Comparison of ENCODE assay signal across 10 mouse cellular contexts in genomic region chr9:21847926-21848325, GRCm38 (mm10). TPM values are rescaled to one million over a fixed set of nuclear protein-coding genes. Genes with fewer than 3 reads are reported as not detected.
DNase-seq lines count a peak whose midpoint lies in the region; ATAC-seq lines count a peak whose summit lies in the region.
"Had no signal": no experiment of that assay in that cellular context is flagged by ENCODE, and none has a peak within 500 bp of the region (broad histone marks: within the 10 kb centered on the region; RNA-seq: fewer than 3 reads in every experiment).

No protein-coding gene starts in this region.

- H3K4me3 ChIP-seq in heart, embryonic 15.5 days, result no peak overlapping the region; the same call in 1 of the 2 replicates
- H3K4me3 ChIP-seq in neural tube, embryonic 11.5 days (ENCODE audit: low read depth, low read length), result no peak overlapping the region
- H3K4me3 ChIP-seq in limb, embryonic 13.5 days, result no peak overlapping the region; the same call in 1 of the 2 replicates

- H3K9me3 ChIP-seq in heart, embryonic 15.5 days (replicated peaks), result no peaks in the 10 kb centered on the region
- H3K9me3 ChIP-seq in neural tube, embryonic 11.5 days (ENCODE audit: control insufficient read depth, low read length), result no peaks in the 10 kb centered on the region
- H3K9me3 ChIP-seq in limb, embryonic 13.5 days, result no peaks in the 10 kb centered on the region
- H3K9me3 ChIP-seq: G1E had no signal

- ATAC-seq in heart, embryonic 15.5 days (replicated peaks; ENCODE audit: insufficient number of reproducible peaks, insufficient read depth, low FRiP score, low read depth), result no peak
- no peak for ATAC-seq in neural tube, embryonic 11.5 days (ENCODE audit: insufficient read depth, low FRiP score, low TSS enrichment)
- ATAC-seq in limb, embryonic 13.5 days (ENCODE audit: low FRiP score, low read depth), result no peak

- 48% methylated on average over 10 of the region's 10 CpGs for WGBS in heart, embryonic 15.5 days
- WGBS in neural tube, embryonic 11.5 days, result 32% methylated on average over 10 of the region's 10 CpGs
- 30% methylated on average over 10 of the region's 10 CpGs for WGBS in limb, embryonic 13.5 days

- no peaks in the 10 kb centered on the region for H3K27me3 ChIP-seq in heart, embryonic 15.5 days
- no peaks in the 10 kb centered on the region for H3K27me3 ChIP-seq in neural tube, embryonic 11.5 days (ENCODE audit: control insufficient read depth, insufficient read depth, low read length)
- no peaks in the 10 kb centered on the region for H3K27me3 ChIP-seq in limb, embryonic 13.5 days

- H3K9ac ChIP-seq in heart, embryonic 15.5 days, result peak overlapping the region; percentile 16; the same call in 1 of the 2 replicates
- H3K9ac ChIP-seq in neural tube, embryonic 11.5 days (ENCODE audit: low read length), result no peak overlapping the region
- H3K9ac ChIP-seq in limb, embryonic 13.5 days, result peak overlapping the region; percentile 48

- peaks cover 9% of the 10 kb centered on the region; the same call in 1 of the 2 replicates for H3K36me3 ChIP-seq in heart, embryonic 15.5 days
- H3K36me3 ChIP-seq in neural tube, embryonic 11.5 days (ENCODE audit: control insufficient read depth, insufficient read depth, low read length), result no peaks in the 10 kb centered on the region; the same call in 1 of the 2 replicates
- H3K36me3 ChIP-seq in limb, embryonic 13.5 days, result peaks cover 29% of the 10 kb centered on the region

- peak overlapping the region; percentile 91 for H3K27ac ChIP-seq in heart, embryonic 15.5 days
- peak overlapping the region; percentile 15; the same call in 1 of the 2 replicates for H3K27ac ChIP-seq in neural tube, embryonic 11.5 days (ENCODE audit: low read depth, low read length)
- H3K27ac ChIP-seq in limb, embryonic 13.5 days, result peak overlapping the region; percentile 80

- H3K4me1 ChIP-seq in heart, embryonic 15.5 days (replicated peaks), result peaks cover 44% of the 10 kb centered on the region
- H3K4me1 ChIP-seq in neural tube, embryonic 11.5 days (ENCODE audit: control insufficient read depth, insufficient read depth, low read length), result peaks cover 24% of the 10 kb centered on the region
- peaks cover 57% of the 10 kb centered on the region for H3K4me1 ChIP-seq in limb, embryonic 13.5 days

- intact Hi-C loops in gastrocnemius, postnatal 36 days (cut with DNase I), result no loop called here

- H3K4me2 ChIP-seq in heart, embryonic 15.5 days, result peak overlapping the region; percentile 63
- H3K4me2 ChIP-seq in neural tube, embryonic 11.5 days (ENCODE audit: low read depth), result no peak overlapping the region
- peak overlapping the region; percentile 53 for H3K4me2 ChIP-seq in limb, embryonic 13.5 days (replicated peaks)

- DNase-seq in heart, adult 9 months (ENCODE audit: low spot score in 2 of 2), result no peak
- DNase-seq in neural tube, embryonic 11.5 days (ENCODE audit: low spot score), result no peak
- no peak for DNase-seq in neural tube, embryonic 10.5 days (ENCODE audit: extremely low spot score, low spot score)
- DNase-seq in urinary bladder, postnatal 14 days (ENCODE audit: low spot score), result no peak
- no peak for DNase-seq in B cell, adult 2 months
- DNase-seq in gastrocnemius, postnatal 36 days, result no peak
- DNase-seq: embryo, embryonic 11 days had no signal

RNA-seq across cellular contexts. Expression of gene Dock6, which starts 4.5 kb away (rescaled TPM):
- polyA plus RNA-seq in heart, embryonic 15.5 days (2015; fragmentation: Nextera tagmentation; extraction: Ambion mirVana), result 38.3 and 54.7 TPM in 2 replicates
- polyA plus RNA-seq in neural tube, embryonic 11.5 days (2014; fragmentation: Nextera tagmentation; extraction: Ambion mirVana), result 24.7 and 25.4 TPM in 2 replicates
- 37.5 and 39.6 TPM in 2 replicates for polyA plus RNA-seq in limb, embryonic 13.5 days (2015; fragmentation: Nextera tagmentation; extraction: Ambion mirVana)
- 10 to 100 TPM; 10.1 to 12.5 TPM for total RNA-seq in gastrocnemius, postnatal 36 days (2021)

RNA-seq across cellular contexts. Expression of gene Angptl8, which starts 12.6 kb away (rescaled TPM):
- 1.2 and 2.1 TPM in 2 replicates for polyA plus RNA-seq in heart, embryonic 15.5 days (2015; fragmentation: Nextera tagmentation; extraction: Ambion mirVana)
- not detected in 2 replicates for polyA plus RNA-seq in neural tube, embryonic 11.5 days (2014; fragmentation: Nextera tagmentation; extraction: Ambion mirVana)
- polyA plus RNA-seq in limb, embryonic 13.5 days (2015; fragmentation: Nextera tagmentation; extraction: Ambion mirVana), result 0.67 and 0.91 TPM in 2 replicates
- total RNA-seq in gastrocnemius, postnatal 36 days (2021), result not detected
- total RNA-seq: G1E had no signal
- polyA plus RNA-seq: G1E had no signal

RNA-seq across cellular contexts. Expression of gene Kank2, which starts 49.4 kb away (rescaled TPM):
- polyA plus RNA-seq in heart, embryonic 15.5 days (2015; fragmentation: Nextera tagmentation; extraction: Ambion mirVana), result 20.0 and 26.3 TPM in 2 replicates
- 3.7 and 4.5 TPM in 2 replicates for polyA plus RNA-seq in neural tube, embryonic 11.5 days (2014; fragmentation: Nextera tagmentation; extraction: Ambion mirVana)
- 18.9 and 21.3 TPM in 2 replicates for polyA plus RNA-seq in limb, embryonic 13.5 days (2015; fragmentation: Nextera tagmentation; extraction: Ambion mirVana)
- 10 to 100 TPM; 12.7 to 13.3 TPM for total RNA-seq in gastrocnemius, postnatal 36 days (2021)
- polyA plus RNA-seq: G1E had no signal

Comparison
In these comparisons a context has a peak if more than half of its experiments do, and no peak if none do; other contexts are left out.
1. H3K27ac ChIP-seq: peak in every context shown above with its lines; median percentile 91 in heart, embryonic 15.5 days; 80 in limb, embryonic 13.5 days; 15 in neural tube, embryonic 11.5 days.